In the genomic region with DNA sequence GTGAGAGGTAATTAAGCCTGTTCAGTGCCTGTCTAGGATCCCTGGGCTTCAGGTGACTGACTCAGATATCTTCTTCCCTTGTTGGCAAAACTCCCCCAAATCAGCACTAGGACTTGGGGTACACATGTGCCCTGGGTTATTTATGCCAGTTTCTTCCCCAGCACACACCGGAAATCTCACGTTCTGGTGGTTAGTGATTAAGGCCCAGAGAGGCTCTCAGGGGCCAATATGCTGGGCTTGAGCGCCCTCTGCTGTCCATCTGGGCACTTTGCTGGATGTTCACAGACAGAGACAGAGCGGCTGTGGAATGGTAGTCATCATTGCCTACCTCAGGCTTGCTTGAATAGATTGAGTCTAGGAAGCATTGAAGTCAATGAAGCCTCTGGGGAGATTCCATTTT, we compare ENCODE assay signal across 9 mouse cellular contexts. TPM values are rescaled to one million over a fixed set of nuclear protein-coding genes. Genes with fewer than 3 reads are reported as not detected.
DNase-seq lines count a peak whose midpoint lies in the region; ATAC-seq and TF ChIP-seq lines count a peak whose summit lies in the region.
"Had no signal": no experiment of that assay in that cellular context is flagged by ENCODE, and none has a peak within 500 bp of the region (broad histone marks: within the 10 kb centered on the region; RNA-seq: fewer than 3 reads in every experiment).

No protein-coding gene starts in this region.

- DNase-seq in Muller cell, postnatal 12 days (ENCODE audit: inconsistent ontology term) = peak; percentile 58
- DNase-seq in cerebellum, adult 11-12 months = peak; percentile 62
- DNase-seq in forebrain, postnatal 0 days = peak; percentile 87
- peak; percentile 80 to 88 for DNase-seq in layer of hippocampus, postnatal 14 days (ENCODE audit: low spot score in 2 of 2)
- peak; percentile 74 for DNase-seq in lung, postnatal 25 days (ENCODE audit: low spot score)
- DNase-seq in right cerebral cortex, adult 2 months (ENCODE audit: low spot score in 2 of 2) = peak; percentile 89 to 90
- DNase-seq in urinary bladder, postnatal 4 days (ENCODE audit: low spot score in 2 of 2) = peak; percentile 60 to 80

- 3% methylated on average over 4 of the region's 4 CpGs for WGBS in forebrain, postnatal 0 days
- 5% methylated on average over 4 of the region's 4 CpGs for WGBS in hindbrain, embryonic 15.5 days

- H3K36me3 ChIP-seq in forebrain, postnatal 0 days (ENCODE audit: insufficient read depth) = no peaks in the 10 kb centered on the region
- no peaks in the 10 kb centered on the region for H3K36me3 ChIP-seq in hindbrain, embryonic 15.5 days

- no peak overlapping the region for H3K27ac ChIP-seq in forebrain, postnatal 0 days (ENCODE audit: low read depth, low read length)
- no peak overlapping the region for H3K27ac ChIP-seq in hindbrain, embryonic 15.5 days (replicated peaks)

- H3K9ac ChIP-seq in forebrain, postnatal 0 days = no peak overlapping the region
- H3K9ac ChIP-seq in hindbrain, embryonic 15.5 days = no peak overlapping the region

- H3K27me3 ChIP-seq in forebrain, postnatal 0 days (ENCODE audit: insufficient read depth, low read length) = no peaks in the 10 kb centered on the region
- H3K27me3 ChIP-seq in hindbrain, embryonic 15.5 days = no peaks in the 10 kb centered on the region

- no peaks in the 10 kb centered on the region for H3K4me1 ChIP-seq in forebrain, postnatal 0 days (ENCODE audit: insufficient read depth)
- peaks cover 21% of the 10 kb centered on the region for H3K4me1 ChIP-seq in hindbrain, embryonic 15.5 days (replicated peaks)

- peak; percentile 88 for TF ChIP-seq CTCF in forebrain, postnatal 0 days (IDR thresholded peaks at IDR 0.05; ENCODE audit: low read depth)

- H3K4me2 ChIP-seq in forebrain, postnatal 0 days (ENCODE audit: low read depth) = no peak overlapping the region
- H3K4me2 ChIP-seq in hindbrain, embryonic 15.5 days = no peak overlapping the region

- no peaks in the 10 kb centered on the region for H3K9me3 ChIP-seq in forebrain, postnatal 0 days (ENCODE audit: low read length)
- H3K9me3 ChIP-seq in hindbrain, embryonic 15.5 days = no peaks in the 10 kb centered on the region

- H3K4me3 ChIP-seq in forebrain, postnatal 0 days (ENCODE audit: low read depth, low read length) = no peak overlapping the region
- no peak overlapping the region for H3K4me3 ChIP-seq in hindbrain, embryonic 15.5 days
- H3K4me3 ChIP-seq: megakaryocyte, embryonic 14.5 days had no signal

- peak; percentile 64 for ATAC-seq in forebrain, postnatal 0 days
- peak; percentile 76; the same call in 1 of the 2 replicates for ATAC-seq in hindbrain, embryonic 15.5 days (ENCODE audit: low FRiP score, low read depth)

RNA-seq across cellular contexts. Expression of a gene that starts 9.0 kb away (rescaled TPM):
- total RNA-seq in forebrain, postnatal 0 days (2014; rRNA removed) = 22.3 and 31.8 TPM in 2 replicates
- 14.6 and 15.9 TPM in 2 replicates for polyA plus RNA-seq in forebrain, postnatal 0 days (2015; fragmentation: Nextera tagmentation; extraction: Ambion mirVana)
- polyA plus RNA-seq in hindbrain, embryonic 15.5 days (2015; fragmentation: Nextera tagmentation; extraction: Ambion mirVana) = 23.5 and 29.4 TPM in 2 replicates
- 10 to 100 TPM; 39.4 to 41.8 TPM for total RNA-seq in layer of hippocampus, postnatal 14 days (2021)
